Mouse (Mus musculus): ENCODE data around the gene Ugt1a1. TPM values are rescaled to one million over a fixed set of nuclear protein-coding genes. Genes with fewer than 3 reads are reported as not detected.

The Ugt1a1 gene
- total RNA-seq, 2 experiments from 2014 or later = not detected

GRCm38 (mm10) chr1:88234646-88235045, 22.9 kb downstream of the Ugt1a1 start:
- DNase-seq = no peak

DNA sequence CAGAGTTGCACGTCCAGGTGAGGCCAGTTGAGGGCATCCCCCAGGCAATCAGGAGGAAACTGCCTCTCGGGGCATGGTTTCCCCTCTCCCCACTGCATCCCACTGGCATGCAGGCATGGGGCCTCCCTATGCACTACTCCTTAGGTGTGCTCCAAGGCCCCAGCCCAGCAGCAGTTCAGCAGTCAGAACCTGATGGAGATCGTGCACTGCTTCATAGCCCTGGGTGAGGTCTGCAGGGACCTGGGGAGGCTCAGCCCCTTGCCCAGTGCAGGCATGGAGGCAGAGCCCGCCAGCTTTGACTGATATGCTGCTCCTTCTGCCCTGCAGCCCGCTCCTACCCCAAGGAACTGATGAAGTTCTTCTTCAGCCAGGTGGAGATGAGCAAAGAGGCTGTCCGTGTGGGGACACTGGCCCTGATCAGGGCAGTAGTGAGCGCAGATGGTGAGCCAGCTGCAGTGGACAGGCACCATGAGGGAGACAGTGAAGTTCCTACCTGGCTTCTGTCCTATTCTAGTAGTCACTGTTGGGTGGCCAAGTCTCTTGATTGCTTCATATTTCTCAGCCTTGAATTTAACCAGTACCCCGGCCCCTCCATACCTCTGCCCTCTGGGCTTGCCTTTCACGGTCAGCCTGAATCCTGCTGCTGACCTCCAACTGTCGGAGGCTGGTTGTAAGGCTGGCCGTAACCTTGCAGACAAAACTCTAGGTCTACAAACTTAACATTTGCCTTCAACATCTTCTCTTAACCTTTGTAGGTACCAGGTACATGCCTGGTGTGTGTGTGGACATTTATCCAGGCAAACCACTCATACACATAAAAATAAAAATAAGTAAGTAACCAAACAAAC, 23.5 kb downstream of the Ugt1a1 start:
- DNase-seq = peak in 1 of 2 experiments; percentile 2

GRCm38 (mm10) chr1:88235894-88236415, 24.2 kb downstream of the Ugt1a1 start:
- DNase-seq = no peak

GRCm38 (mm10) chr1:88237311-88237710, 25.6 kb downstream of the Ugt1a1 start:
- DNase-seq = no peak

GRCm38 (mm10) chr1:88238771-88239170, 27.0 kb downstream of the Ugt1a1 start:
- no peak for DNase-seq

DNA sequence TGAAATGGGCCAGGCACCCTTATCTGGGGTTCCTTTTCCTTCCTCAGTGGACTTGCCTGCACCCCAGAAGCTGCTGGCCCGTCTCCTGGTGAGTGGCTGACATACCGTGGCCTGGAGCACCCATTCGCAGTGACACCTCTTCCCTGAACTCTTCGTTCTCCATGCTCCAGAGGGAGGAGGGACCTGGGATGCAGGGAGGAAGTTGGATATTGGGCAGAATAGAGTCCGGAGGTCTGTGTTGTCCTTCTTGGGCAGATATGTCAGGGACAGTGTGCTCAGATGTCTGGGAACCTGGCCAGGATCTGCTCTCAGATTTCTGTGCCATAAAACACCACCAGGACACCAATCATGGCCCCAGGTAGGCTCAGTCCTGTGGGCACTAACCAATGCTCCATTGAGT, 28.3 kb downstream of the Ugt1a1 start:
- DNase-seq = no peak

GRCm38 (mm10) chr1:88240579-88240978, 28.8 kb downstream of the Ugt1a1 start:
- no peak for DNase-seq

- no peak for DNase-seq
Observed at GRCm38 (mm10) chr1:88243861-88244260, 32.1 kb downstream of the Ugt1a1 start.

DNA sequence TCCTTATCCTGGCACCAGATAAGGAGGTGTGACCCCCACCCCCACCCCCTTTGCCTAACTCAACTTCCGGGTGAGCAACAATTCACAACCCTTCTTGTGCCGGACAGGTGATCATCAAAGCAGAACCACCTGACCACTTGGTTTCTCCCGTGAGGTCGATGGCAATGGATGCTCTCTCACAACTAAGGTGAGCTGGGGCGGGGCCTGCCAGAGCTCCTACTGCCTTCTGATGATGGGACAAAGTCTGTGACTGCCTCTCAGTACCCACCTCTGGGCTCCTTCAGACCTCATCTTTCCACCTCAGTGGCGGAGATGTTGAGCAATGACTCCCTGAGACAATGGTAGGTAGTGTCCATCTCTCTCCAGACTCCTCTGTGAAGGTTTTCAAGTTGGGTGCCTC, 34.1 kb downstream of the Ugt1a1 start:
- DNase-seq = no peak

GRCm38 (mm10) chr1:88246386-88246785, 34.6 kb downstream of the Ugt1a1 start:
- DNase-seq = no peak

DNA sequence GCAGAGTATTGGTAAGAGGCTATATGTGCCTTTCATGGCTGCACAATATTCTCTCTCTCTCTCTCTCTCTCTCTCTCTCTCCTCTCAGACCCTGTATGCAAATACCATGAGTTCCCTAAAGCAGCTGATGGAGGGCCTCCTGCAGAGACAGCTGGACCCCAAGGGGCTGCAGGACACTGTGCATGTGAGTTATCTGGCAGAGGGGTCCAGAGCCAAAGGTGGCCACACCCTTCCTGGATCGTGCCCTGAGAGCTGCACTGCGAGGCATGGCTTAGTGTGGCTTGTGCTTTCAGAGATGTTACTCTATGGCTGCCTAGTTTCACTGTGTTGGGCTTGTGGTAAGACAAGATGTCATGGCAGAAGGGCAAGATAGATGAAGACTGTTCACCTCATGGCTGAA, 35.9 kb downstream of the Ugt1a1 start:
- no peak for DNase-seq

GRCm38 (mm10) chr1:88248658-88249057, 36.9 kb downstream of the Ugt1a1 start:
- no peak for DNase-seq

GRCm38 (mm10) chr1:88249596-88249995, 37.8 kb downstream of the Ugt1a1 start:
- DNase-seq = no peak

GRCm38 (mm10) chr1:88250023-88250422, 38.3 kb downstream of the Ugt1a1 start:
- no peak for DNase-seq

DNA sequence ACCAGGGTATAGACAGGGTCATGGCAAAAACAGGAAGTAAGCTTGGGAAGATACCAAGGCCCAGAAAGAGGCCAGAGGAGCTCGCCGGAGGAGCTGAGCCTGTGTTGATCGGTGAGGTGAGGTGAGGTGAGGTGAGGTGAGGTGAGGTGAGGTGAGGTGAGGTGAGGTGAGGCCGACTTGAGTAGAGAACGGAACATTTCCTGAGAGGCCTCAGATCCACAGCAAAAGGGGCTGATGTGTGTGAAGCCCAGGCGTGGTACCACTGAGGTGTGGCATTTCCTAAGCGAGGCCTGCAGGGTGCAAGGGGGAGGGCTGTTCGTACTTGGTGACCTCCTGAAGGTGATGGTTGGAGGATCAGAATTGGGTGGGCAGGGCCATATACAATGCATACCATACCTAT, 41.3 kb downstream of the Ugt1a1 start:
- no peak for DNase-seq

DNA sequence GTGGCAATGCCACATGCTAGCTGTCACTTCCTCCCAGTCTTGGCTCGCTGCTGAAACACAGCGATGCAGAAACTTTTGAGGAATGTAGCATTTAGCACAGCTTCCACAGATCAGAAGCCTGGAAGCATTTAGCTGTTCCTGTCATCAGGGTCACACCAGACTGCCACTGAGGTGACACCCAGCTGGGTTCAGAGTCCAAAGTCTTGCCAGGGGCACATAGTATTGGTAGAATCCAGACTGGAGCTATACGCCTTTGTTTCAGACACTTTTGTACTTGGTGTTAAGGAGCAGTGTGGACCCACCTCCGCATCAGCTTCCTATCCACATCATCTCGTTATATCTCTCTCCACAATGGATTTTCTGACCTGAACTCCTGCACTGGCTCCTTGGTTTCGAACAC, 41.8 kb downstream of the Ugt1a1 start:
- DNase-seq = no peak

DNA sequence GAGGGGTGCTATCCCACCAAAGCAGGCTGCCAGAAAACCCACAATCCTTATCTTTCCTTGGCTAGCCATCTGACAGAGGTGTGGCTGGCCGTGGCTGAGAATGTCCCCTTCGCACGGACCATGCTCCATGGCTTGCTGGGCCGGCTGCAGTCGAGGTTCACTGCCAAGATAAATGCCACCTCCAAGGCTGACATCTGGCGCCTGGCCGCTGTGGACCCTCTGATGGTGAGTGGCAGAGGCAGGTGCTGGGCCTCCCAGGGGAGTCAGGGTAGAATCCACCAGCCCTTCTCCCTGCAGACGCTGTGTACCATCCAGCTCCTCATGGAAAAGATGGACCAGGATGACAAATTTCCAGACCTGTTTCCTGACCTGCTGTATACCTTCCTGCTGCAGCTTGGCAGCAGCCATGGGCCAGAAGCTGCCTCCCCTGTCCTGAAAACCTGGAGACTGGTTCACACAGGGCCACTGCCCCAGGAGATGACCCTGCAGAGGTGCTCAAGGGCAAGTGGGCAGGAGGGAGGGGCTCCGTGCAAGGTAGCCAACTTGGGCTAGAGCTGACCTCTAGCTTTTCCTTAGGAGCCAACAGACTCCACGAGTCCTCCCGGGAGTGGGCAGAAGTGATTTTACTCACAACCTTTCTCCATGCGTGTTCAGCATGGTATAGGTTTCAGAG, 43.2 kb downstream of the Ugt1a1 start:
- no peak for DNase-seq

- DNase-seq = no peak
Observed at GRCm38 (mm10) chr1:88255466-88255857, 43.7 kb downstream of the Ugt1a1 start.

GRCm38 (mm10) chr1:88255989-88256754, 44.4 kb downstream of the Ugt1a1 start:
- DNase-seq = no peak

GRCm38 (mm10) chr1:88256886-88257663, 45.3 kb downstream of the Ugt1a1 start:
- no peak for DNase-seq

GRCm38 (mm10) chr1:88257681-88258080, 45.9 kb downstream of the Ugt1a1 start:
- DNase-seq = no peak

DNA sequence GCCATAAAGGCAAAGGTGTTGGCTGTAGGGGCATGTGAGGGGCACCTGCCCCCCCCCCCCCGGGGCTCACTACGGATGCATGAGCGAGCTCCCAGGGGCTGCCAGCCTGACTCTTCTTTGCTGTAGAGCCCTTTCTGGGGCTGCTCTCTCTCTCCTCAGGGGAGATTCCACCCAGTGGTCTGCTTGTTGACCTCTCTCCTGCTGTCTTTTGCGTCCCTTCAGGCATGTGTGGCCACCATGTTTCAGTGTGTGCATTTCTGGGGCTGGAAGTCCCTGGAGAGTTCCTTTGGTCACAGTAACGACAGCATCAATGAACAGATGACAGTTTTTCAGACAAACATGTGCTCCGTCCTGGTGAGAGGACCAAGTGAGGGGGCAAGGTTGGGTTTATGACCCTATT, 46.6 kb downstream of the Ugt1a1 start:
- DNase-seq = no peak

Data from layer of hippocampus, postnatal 36 days (tissue).